Mouse (Mus musculus) limb, embryonic 14.5 days (tissue): ENCODE data around the gene Map3k9. TPM values are rescaled to one million over a fixed set of nuclear protein-coding genes. Genes with fewer than 3 reads are reported as not detected.

Experiments used
- ATAC-seq: fragments of 200-750 bp; cut with Nextera tagmentation; 2 replicates; pipeline ENCODE4 v1.8.0; 2017; ENCODE audit warnings: low read depth, moderate number of reproducible peaks, moderate TSS enrichment; ENCODE audit not compliant: low FRiP score
- DNase-seq: peaks from one replicate; pipeline ENCODE4 v3.0.0-alpha.2; 2015; ENCODE audit warnings: low spot score
- H3K27ac ChIP-seq: fragments of 300-500 bp; sonication (generic); replicated peaks from 2 replicates; pipeline ENCODE4 v1.5.1; 2014; ENCODE audit warnings: low read depth, mild to moderate bottlenecking, low read length, moderate library complexity, mixed read lengths
- H3K27me3 ChIP-seq: fragments of 300-500 bp; sonication (generic); 2 replicates; pipeline ENCODE4 v1.6.1; 2014; ENCODE audit warnings: low read length, mixed read lengths; ENCODE audit not compliant: control insufficient read depth, insufficient read depth
- H3K36me3 ChIP-seq: fragments of 300-500 bp; sonication (generic); 2 replicates; pipeline ENCODE4 v1.6.1; 2014; ENCODE audit warnings: mild to moderate bottlenecking, low read length, moderate library complexity, mixed read lengths; ENCODE audit not compliant: control insufficient read depth, insufficient read depth
- H3K4me1 ChIP-seq: fragments of 300-500 bp; sonication (generic); 2 replicates; pipeline ENCODE4 v1.6.1; 2014; ENCODE audit warnings: antibody characterized with exemption, low read length, mixed read lengths; ENCODE audit not compliant: control insufficient read depth, insufficient read depth
- H3K4me2 ChIP-seq: fragments of 300-500 bp; sonication (generic); replicated peaks from 2 replicates; pipeline ENCODE4 v1.6.1; 2014; ENCODE audit warnings: low read depth, mild to moderate bottlenecking, low read length, moderate library complexity; ENCODE audit not compliant: severe bottlenecking
- H3K4me3 ChIP-seq: fragments of 300-500 bp; sonication (generic); replicated peaks from 2 replicates; pipeline ENCODE4 v1.5.1; 2014; ENCODE audit warnings: low read length
- H3K9ac ChIP-seq: fragments of 300-500 bp; sonication (generic); 2 replicates; pipeline ENCODE4 v1.6.1; 2014; ENCODE audit warnings: mild to moderate bottlenecking, low read depth, low read length, moderate library complexity; ENCODE audit not compliant: severe bottlenecking
- H3K9me3 ChIP-seq: fragments of 300-500 bp; sonication (generic); 2 replicates; pipeline ENCODE4 v1.6.1; 2016; ENCODE audit warnings: low read length; ENCODE audit not compliant: control insufficient read depth
- POLR2A ChIP-seq: fragments of 200-500 bp; IDR thresholded peaks from 2 replicates; pipeline ENCODE4 v1.8.0; 2012; ENCODE audit warnings: inconsistent platforms, mild to moderate bottlenecking, moderate library complexity, borderline replicate concordance; ENCODE audit not compliant: insufficient read depth, insufficient read length; ENCODE audit errors: extremely low read depth
- WGBS: fragments of 180-500 bp; shearing (Covaris S2); extraction: QIAGEN DNeasy Blood & Tissue Kit; methylation state at CpG from one replicate; pipeline ENCODE4 v1.1.7; 2014; 5-methylcytosine and 5-hydroxymethylcytosine counted together
- polyA plus RNA-seq, 2 experiments: library from polyadenylated mRNA; depleted of rRNA in 1 of 2; stranded (reverse) in 1 of 2; unstranded in 1 of 2; fragments of >200 nt; fragmentation: Nextera tagmentation in 1 of 2; extraction: Ambion mirVana in 1 of 2; gene quantifications; 2 replicates each; pipeline versions ENCODE4 v1.2.1 to v1.2.3; 2012 to 2014

Map3k9 gene
- polyA plus RNA-seq, 2 experiments = 0.87 to 1.5 TPM

- ATAC-seq = no peak
Measured at GRCm38 (mm10) chr12:81807529-81807837, 26.5 kb upstream of the Map3k9 start.

GRCm38 (mm10) chr12:81806759-81807528, 26.0 kb upstream of the Map3k9 start:
- H3K9ac ChIP-seq = peak overlapping the region; percentile 38; the same call in 1 of the 2 replicates
- TF ChIP-seq POLR2A = no peak
- WGBS = 28% methylated on average over 17 of the region's 17 CpGs

More at GRCm38 (mm10) chr12:81807529-81807837, 26.5 kb upstream of the Map3k9 start:
- no peaks in the 10 kb centered on the region; the same call in 1 of the 2 replicates for H3K4me1 ChIP-seq
- TF ChIP-seq POLR2A = no peak
- H3K27me3 ChIP-seq = no peaks in the 10 kb centered on the region
- no peaks in the 10 kb centered on the region for H3K36me3 ChIP-seq
- no peak for DNase-seq
- no peaks in the 10 kb centered on the region for H3K9me3 ChIP-seq
- peak overlapping the region; percentile 38; the same call in 1 of the 2 replicates for H3K9ac ChIP-seq
- H3K4me2 ChIP-seq = peak overlapping the region; percentile 62
- 5% methylated on average over 7 of the region's 7 CpGs for WGBS
- no peak overlapping the region for H3K27ac ChIP-seq
- H3K4me3 ChIP-seq = peak overlapping the region; percentile 31

GRCm38 (mm10) chr12:81806114-81806513, 25.1 kb upstream of the Map3k9 start:
- Histone ChIP-seq H3K36me3 (no peaks in the 10 kb centered on the region), H3K9me3 (no peaks in the 10 kb centered on the region), H3K9ac (no peak overlapping the region), H3K4me3 (no peak overlapping the region), H3K27me3 (no peaks in the 10 kb centered on the region), H3K27ac (no peak overlapping the region), H3K4me2 (no peak overlapping the region), H3K4me1 (no peaks in the 10 kb centered on the region; the same call in 1 of the 2 replicates)
- DNase-seq = no peak
- WGBS = 90% methylated on average over 5 of the region's 5 CpGs
- ATAC-seq = no peak
- TF ChIP-seq POLR2A = no peak

More at GRCm38 (mm10) chr12:81806759-81807528, 26.0 kb upstream of the Map3k9 start:
- no peak overlapping the region for H3K27ac ChIP-seq
- DNase-seq = no peak
- peak overlapping the region; percentile 31 for H3K4me3 ChIP-seq
- peak overlapping the region; percentile 62 for H3K4me2 ChIP-seq
- no peak for ATAC-seq
- H3K27me3 ChIP-seq = no peaks in the 10 kb centered on the region
- no peaks in the 10 kb centered on the region for H3K36me3 ChIP-seq
- H3K9me3 ChIP-seq = no peaks in the 10 kb centered on the region
- H3K4me1 ChIP-seq = no peaks in the 10 kb centered on the region; the same call in 1 of the 2 replicates

GRCm38 (mm10) chr12:81803803-81804202, 22.8 kb upstream of the Map3k9 start:
- TF ChIP-seq POLR2A = no peak
- H3K4me3 ChIP-seq = no peak overlapping the region
- H3K27me3 ChIP-seq = no peaks in the 10 kb centered on the region
- ATAC-seq (no peak), DNase-seq (no peak)
- H3K9ac ChIP-seq = no peak overlapping the region
- no peaks in the 10 kb centered on the region for H3K9me3 ChIP-seq
- WGBS = 60% methylated on average over 7 of the region's 7 CpGs
- H3K36me3 ChIP-seq = no peaks in the 10 kb centered on the region
- H3K4me1 ChIP-seq = no peaks in the 10 kb centered on the region; the same call in 1 of the 2 replicates
- no peak overlapping the region for H3K27ac ChIP-seq
- no peak overlapping the region for H3K4me2 ChIP-seq

- Histone ChIP-seq H3K9me3 (no peaks in the 10 kb centered on the region), H3K4me2 (no peak overlapping the region), H3K9ac (no peak overlapping the region), H3K27me3 (no peaks in the 10 kb centered on the region), H3K4me1 (no peaks in the 10 kb centered on the region; the same call in 1 of the 2 replicates), H3K4me3 (no peak overlapping the region), H3K36me3 (no peaks in the 10 kb centered on the region), H3K27ac (no peak overlapping the region)
- 87% methylated on average over 3 of the region's 3 CpGs for WGBS
- TF ChIP-seq POLR2A = no peak
- DNase-seq = no peak
- ATAC-seq = no peak
Measured at GRCm38 (mm10) chr12:81803016-81803415, 22.0 kb upstream of the Map3k9 start.
